Mouse (Mus musculus) embryonic facial prominence, embryonic 11.5 days (tissue): ENCODE data around the gene Vmn2r60. TPM values are rescaled to one million over a fixed set of nuclear protein-coding genes. Genes with fewer than 3 reads are reported as not detected.
"Not testable (repeated sequence)": the region's sequence is repeated elsewhere in the genome, so short reads cannot be mapped to it uniquely, and the experiment has no call there.

Experiments
- ATAC-seq: fragments of 200-750 bp; cut with Nextera tagmentation; replicated peaks from 2 replicates; pipeline ENCODE4 v1.8.0; 2017; ENCODE audit warnings: low read depth; ENCODE audit not compliant: insufficient number of reproducible peaks, low FRiP score, low TSS enrichment
- DNase-seq: peaks from one replicate; pipeline ENCODE4 v3.0.0-alpha.2; 2015; ENCODE audit warnings: low spot score
- H3K27ac ChIP-seq: fragments of 300-500 bp; sonication (generic); replicated peaks from 2 replicates; pipeline ENCODE4 v1.5.1; 2014; ENCODE audit warnings: mild to moderate bottlenecking, low read depth, low read length, control low read depth
- H3K27me3 ChIP-seq: fragments of 300-500 bp; sonication (generic); 2 replicates; pipeline ENCODE4 v1.6.1; 2014; ENCODE audit warnings: mild to moderate bottlenecking, low read length, moderate library complexity, mixed read lengths; ENCODE audit not compliant: control insufficient read depth, insufficient read depth
- H3K36me3 ChIP-seq: fragments of 300-500 bp; sonication (generic); replicated peaks from 2 replicates; pipeline ENCODE4 v1.6.1; 2014; ENCODE audit warnings: low read depth, mild to moderate bottlenecking, low read length, moderate library complexity, mixed read lengths; ENCODE audit not compliant: control insufficient read depth, insufficient read depth
- H3K4me1 ChIP-seq: fragments of 300-500 bp; sonication (generic); 2 replicates; pipeline ENCODE4 v1.6.1; 2014; ENCODE audit warnings: low read length, mixed read lengths; ENCODE audit not compliant: control insufficient read depth, insufficient read depth
- H3K4me2 ChIP-seq: fragments of 300-500 bp; sonication (generic); 2 replicates; pipeline ENCODE4 v1.6.1; 2014; ENCODE audit warnings: low read depth, mild to moderate bottlenecking, control low read depth, low read length, moderate library complexity
- H3K4me3 ChIP-seq: fragments of 300-500 bp; sonication (generic); 2 replicates; pipeline ENCODE4 v1.5.1; 2014; ENCODE audit warnings: low read depth, low read length, control low read depth
- H3K9ac ChIP-seq: fragments of 300-500 bp; sonication (generic); replicated peaks from 2 replicates; pipeline ENCODE4 v1.6.1; 2014; ENCODE audit warnings: mild to moderate bottlenecking, control low read depth, low read length
- H3K9me3 ChIP-seq: fragments of 300-500 bp; sonication (generic); replicated peaks from 2 replicates; pipeline ENCODE4 v1.6.1; 2016; ENCODE audit warnings: mild to moderate bottlenecking, low read length, inconsistent platforms, mixed read lengths; ENCODE audit not compliant: control insufficient read depth
- WGBS: fragments of 180-500 bp; shearing (Covaris S2); extraction: QIAGEN DNeasy Blood & Tissue Kit; methylation state at CpG from one replicate; pipeline ENCODE4 v1.1.7; 2014; 5-methylcytosine and 5-hydroxymethylcytosine counted together
- polyA plus RNA-seq: library from polyadenylated mRNA; unstranded; fragments of >200 nt; fragmentation: Nextera tagmentation; extraction: Ambion mirVana; gene quantifications from 2 replicates; pipeline ENCODE4 v1.2.1, GENCODE M21; 2014

The Vmn2r60 gene
- polyA plus RNA-seq, result not detected in 2 replicates

DNA sequence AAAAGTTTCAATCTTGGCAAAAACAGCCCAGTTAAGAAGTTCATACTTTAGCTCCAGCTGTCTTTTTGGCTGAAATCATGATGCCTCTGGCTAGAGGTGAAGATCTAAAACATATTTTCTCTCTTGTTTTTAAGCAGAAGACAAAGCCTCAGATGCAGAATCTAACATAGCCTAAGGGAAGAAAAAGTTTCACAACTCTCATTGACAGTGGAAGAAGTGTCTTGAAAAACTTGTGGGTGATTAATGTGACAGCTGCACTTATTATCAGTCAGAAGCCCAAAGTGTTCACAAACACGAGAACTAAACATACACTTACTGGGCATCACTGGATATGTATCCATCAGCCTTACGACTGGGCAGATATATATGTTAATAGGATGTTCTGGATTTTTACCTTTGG is at the start of gene Vmn2r60:
Gene Vmn2r60, plus strand, starts transcription at position 301 of the 400 bp plus-strand sequence.
- Histone ChIP-seq H3K9ac (no peak within 1 kb of the TSS), H3K4me3 (no peak within 1 kb of the TSS), H3K4me2 (no peak within 1 kb of the TSS), H3K27ac (no peak within 1 kb of the TSS), H3K9me3 (no peaks in the 10 kb centered on the region; the same call in 1 of the 2 replicates), H3K36me3 (no peaks in the 10 kb centered on the region), H3K27me3 (no peaks in the 10 kb centered on the region), H3K4me1 (no peaks in the 10 kb centered on the region)
- ATAC-seq (no peak), DNase-seq (no peak)
- 74% methylated on average over 2 of the region's 2 CpGs for WGBS

GRCm38 (mm10) chr7:42058923-42059322 is 48.6 kb upstream of the Vmn2r60 start, which contains the start of gene Vmn2r59:
TSS of gene Vmn2r59 (minus strand) at chr7:42059023.
- Histone ChIP-seq H3K4me3 (no peak within 1 kb of the TSS), H3K36me3 (no peaks in the 10 kb centered on the region), H3K4me2 (no peak within 1 kb of the TSS), H3K9ac (no peak within 1 kb of the TSS), H3K9me3 (no peaks in the 10 kb centered on the region; the same call in 1 of the 2 replicates), H3K27me3 (no peaks in the 10 kb centered on the region), H3K27ac (no peak within 1 kb of the TSS), H3K4me1 (no peaks in the 10 kb centered on the region)
- DNase-seq (no peak), ATAC-seq (no peak)

GRCm38 (mm10) chr7:42107061-42107460 is 509 bp upstream of the Vmn2r60 start:
- H3K9me3 ChIP-seq, H3K4me3 ChIP-seq, H3K4me1 ChIP-seq, H3K9ac ChIP-seq, H3K27me3 ChIP-seq, H3K36me3 ChIP-seq, H3K27ac ChIP-seq, H3K4me2 ChIP-seq, DNase-seq, ATAC-seq: not testable (repeated sequence)
- WGBS, result 81% methylated on average over 12 of the region's 14 CpGs

Other genes with a start within 250 kb of the Vmn2r60 start
- not detected in 2 replicates for gene Vmn2r58, start 235.1 kb upstream of the Vmn2r60 start, polyA plus RNA-seq
- gene Vmn2r59, start 48.7 kb upstream of the Vmn2r60 start, polyA plus RNA-seq, result not detected in 2 replicates
- gene Vmn2r61, start 152.3 kb downstream of the Vmn2r60 start, polyA plus RNA-seq, result not detected in 2 replicates